15 mouse cellular contexts compared by ENCODE assay signal in the genomic region with DNA sequence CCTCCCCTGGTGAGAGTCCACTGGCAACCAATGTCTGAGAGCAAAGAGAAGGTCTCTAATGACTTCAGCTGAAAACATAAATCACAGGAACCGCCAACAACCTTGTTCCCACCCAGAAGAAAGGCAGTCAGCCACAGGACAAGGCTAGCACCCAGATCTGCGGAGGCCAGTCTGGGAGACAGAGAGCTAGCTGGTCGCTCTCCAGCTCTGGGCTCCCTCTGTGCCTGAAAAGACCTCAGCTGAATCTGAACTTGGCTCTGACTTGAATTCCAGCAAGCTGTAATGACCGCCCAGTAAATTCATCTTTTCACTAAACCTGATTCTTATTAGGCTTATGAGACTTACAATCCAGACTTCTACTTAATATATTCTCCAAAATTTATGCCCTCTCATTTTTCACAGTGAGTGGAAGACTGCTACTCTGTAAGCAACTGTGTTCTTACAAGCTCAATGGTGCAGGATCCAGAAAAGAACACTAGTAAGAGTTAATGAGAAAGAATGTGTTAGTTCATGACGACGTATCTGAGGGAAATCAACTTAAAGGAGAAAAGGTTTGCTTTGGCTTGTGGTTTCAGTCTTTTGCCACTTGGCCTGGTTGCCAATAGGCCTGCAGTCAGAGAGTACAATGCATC.
DNase-seq lines count a peak whose midpoint lies in the region; ATAC-seq lines count a peak whose summit lies in the region.
"Had no signal": no experiment of that assay in that cellular context is flagged by ENCODE, and none has a peak within 500 bp of the region (broad histone marks: within the 10 kb centered on the region; RNA-seq: fewer than 3 reads in every experiment).

No protein-coding gene starts in this region.

- H3K4me2 ChIP-seq in heart, embryonic 11.5 days = no peak overlapping the region
- H3K4me2 ChIP-seq in lung, embryonic 16.5 days (ENCODE audit: low read depth, low read length) = no peak overlapping the region
- H3K4me2 ChIP-seq in midbrain, embryonic 16.5 days (ENCODE audit: low read length) = no peak overlapping the region

- no peaks in the 10 kb centered on the region for H3K27me3 ChIP-seq in heart, embryonic 11.5 days (ENCODE audit: control insufficient read depth, insufficient read depth, low read length)
- no peaks in the 10 kb centered on the region for H3K27me3 ChIP-seq in lung, embryonic 16.5 days (ENCODE audit: control insufficient read depth, insufficient read depth, low read depth, low read length)
- no peaks in the 10 kb centered on the region for H3K27me3 ChIP-seq in midbrain, embryonic 16.5 days (ENCODE audit: control insufficient read depth, insufficient read depth, low read depth, low read length)
- no peaks in the 10 kb centered on the region for H3K27me3 ChIP-seq in forebrain, embryonic 10.5 days (ENCODE audit: poor library complexity, severe bottlenecking)

- H3K4me3 ChIP-seq in heart, embryonic 11.5 days (ENCODE audit: low read depth, low read length) = no peak overlapping the region
- H3K4me3 ChIP-seq in lung, embryonic 16.5 days (ENCODE audit: low read length) = no peak overlapping the region
- H3K4me3 ChIP-seq in midbrain, embryonic 16.5 days (ENCODE audit: low read depth, low read length) = no peak overlapping the region
- H3K4me3 ChIP-seq in forebrain, embryonic 10.5 days = no peak overlapping the region
- H3K4me3 ChIP-seq: hindbrain, embryonic 10.5 days; myocyte had no signal

- whole genome bisulfite sequencing in heart, embryonic 11.5 days (ENCODE audit: insufficient replicate concordance) = 85% methylated on average over 6 of the region's 6 CpGs
- 73% methylated on average over 6 of the region's 6 CpGs for WGBS in lung, embryonic 16.5 days
- 92% methylated on average over 6 of the region's 6 CpGs for WGBS in midbrain, embryonic 16.5 days
- 91% methylated on average over 6 of the region's 6 CpGs for whole genome bisulfite sequencing in forebrain, embryonic 10.5 days

- no peaks in the 10 kb centered on the region for H3K9me3 ChIP-seq in heart, embryonic 11.5 days (replicated peaks; ENCODE audit: control insufficient read depth, low read length)
- H3K9me3 ChIP-seq in lung, embryonic 16.5 days (ENCODE audit: control insufficient read depth, low read length) = no peaks in the 10 kb centered on the region
- no peaks in the 10 kb centered on the region for H3K9me3 ChIP-seq in midbrain, embryonic 16.5 days (replicated peaks; ENCODE audit: control insufficient read depth, low read length, poor library complexity, severe bottlenecking)
- H3K9me3 ChIP-seq in forebrain, embryonic 10.5 days = no peaks in the 10 kb centered on the region
- H3K9me3 ChIP-seq: hindbrain, embryonic 10.5 days had no signal

- intact Hi-C loops in gastrocnemius, postnatal 14 days (cut with DNase I; ENCODE audit: low total_unique reads) = no loop called here

- no peak overlapping the region for H3K9ac ChIP-seq in heart, embryonic 11.5 days (ENCODE audit: low read depth, low read length)
- no peak overlapping the region for H3K9ac ChIP-seq in lung, embryonic 16.5 days (ENCODE audit: low read length)
- no peak overlapping the region for H3K9ac ChIP-seq in midbrain, embryonic 16.5 days (ENCODE audit: low read depth, low read length)

- H3K27ac ChIP-seq in heart, embryonic 11.5 days (ENCODE audit: low read depth, low read length) = no peak overlapping the region
- peak overlapping the region; percentile 25 for H3K27ac ChIP-seq in lung, embryonic 16.5 days (ENCODE audit: low read length)
- H3K27ac ChIP-seq in midbrain, embryonic 16.5 days (ENCODE audit: low read length) = no peak overlapping the region
- H3K27ac ChIP-seq in forebrain, embryonic 10.5 days = no peak overlapping the region
- H3K27ac ChIP-seq: hindbrain, embryonic 10.5 days had no signal

- no peaks in the 10 kb centered on the region for H3K36me3 ChIP-seq in heart, embryonic 11.5 days (ENCODE audit: control insufficient read depth, insufficient read depth, low read length)
- H3K36me3 ChIP-seq in lung, embryonic 16.5 days (ENCODE audit: control insufficient read depth, insufficient read depth, low read length) = no peaks in the 10 kb centered on the region
- no peaks in the 10 kb centered on the region for H3K36me3 ChIP-seq in midbrain, embryonic 16.5 days (ENCODE audit: control insufficient read depth, insufficient read depth, low read length)
- H3K36me3 ChIP-seq in forebrain, embryonic 10.5 days (replicated peaks) = no peaks in the 10 kb centered on the region
- H3K36me3 ChIP-seq: hindbrain, embryonic 10.5 days had no signal

- DNase-seq in heart, adult 9 months (ENCODE audit: low spot score in 2 of 2) = peak; percentile 57 to 65
- no peak for DNase-seq in lung, postnatal 25 days (ENCODE audit: low spot score)
- peak; percentile 67 for DNase-seq in gastrocnemius, postnatal 14 days
- DNase-seq in lung, postnatal 14 days = peak; percentile 36
- DNase-seq in forebrain, embryonic 10.5 days (ENCODE audit: extremely low spot score, low spot score) = no peak
- DNase-seq: cerebellum, adult 18-20 months; layer of hippocampus, adult 9-11 months; left cerebral cortex, postnatal 4 days; right cerebral cortex, postnatal 25 days had no signal

- ATAC-seq in heart, embryonic 11.5 days (replicated peaks; ENCODE audit: insufficient number of reproducible peaks, low FRiP score, low TSS enrichment) = no peak
- no peak for ATAC-seq in lung, embryonic 16.5 days (ENCODE audit: low read depth)
- no peak for ATAC-seq in midbrain, embryonic 16.5 days
- ATAC-seq: forebrain, embryonic 14.5 days had no signal

- no peaks in the 10 kb centered on the region for H3K4me1 ChIP-seq in heart, embryonic 11.5 days (ENCODE audit: control insufficient read depth, insufficient read depth, low read length)
- H3K4me1 ChIP-seq in lung, embryonic 16.5 days (replicated peaks; ENCODE audit: control insufficient read depth, insufficient read depth, low read length) = peaks cover 18% of the 10 kb centered on the region
- no peaks in the 10 kb centered on the region for H3K4me1 ChIP-seq in midbrain, embryonic 16.5 days (ENCODE audit: control insufficient read depth, insufficient read depth, low read length)
- no peaks in the 10 kb centered on the region for H3K4me1 ChIP-seq in forebrain, embryonic 10.5 days

Comparison
In these comparisons a context has a peak if more than half of its experiments do, and no peak if none do; other contexts are left out.
1. DNase-seq: peak in heart, adult 9 months (2 of 2), gastrocnemius, postnatal 14 days (single experiment) and lung, postnatal 14 days (single experiment); none in lung, postnatal 25 days (single experiment) and forebrain, embryonic 10.5 days (single experiment).